ENCODE assay signal across 8 mouse cellular contexts in genomic region chr1:37996877-37997484, GRCm38 (mm10). TPM values are rescaled to one million over a fixed set of nuclear protein-coding genes. Genes with fewer than 3 reads are reported as not detected.
DNase-seq lines count a peak whose midpoint lies in the region; ATAC-seq and TF ChIP-seq lines count a peak whose summit lies in the region.

No protein-coding gene starts in this region.

- TF ChIP-seq CTCF in liver, embryonic 14.5 days (IDR thresholded peaks at IDR 0.05; ENCODE audit: low read depth): no peak; the same call in 1 of the 2 replicates
- no peak for TF ChIP-seq CTCF in stomach, postnatal 0 days (IDR thresholded peaks at IDR 0.05; ENCODE audit: low read depth)

- peaks cover 41% of the 10 kb centered on the region for H3K36me3 ChIP-seq in forebrain, embryonic 10.5 days (replicated peaks)
- H3K36me3 ChIP-seq in heart, embryonic 15.5 days: peaks cover 30% of the 10 kb centered on the region
- H3K36me3 ChIP-seq in liver, embryonic 14.5 days (replicated peaks; ENCODE audit: control insufficient read depth, insufficient read depth, low read depth): peaks cover 36% of the 10 kb centered on the region
- H3K36me3 ChIP-seq in neural tube, embryonic 11.5 days (ENCODE audit: control insufficient read depth, insufficient read depth, low read length): peaks cover 9% of the 10 kb centered on the region
- peaks cover 19% of the 10 kb centered on the region; the same call in 1 of the 2 replicates for H3K36me3 ChIP-seq in stomach, postnatal 0 days (ENCODE audit: control insufficient read depth, insufficient read depth, low read length)

- no peaks in the 10 kb centered on the region for H3K27me3 ChIP-seq in forebrain, embryonic 10.5 days (ENCODE audit: poor library complexity, severe bottlenecking)
- no peaks in the 10 kb centered on the region for H3K27me3 ChIP-seq in heart, embryonic 15.5 days
- H3K27me3 ChIP-seq in liver, embryonic 14.5 days (ENCODE audit: control insufficient read depth, insufficient read depth, low read length): no peaks in the 10 kb centered on the region
- no peaks in the 10 kb centered on the region for H3K27me3 ChIP-seq in neural tube, embryonic 11.5 days (ENCODE audit: control insufficient read depth, insufficient read depth, low read length)
- H3K27me3 ChIP-seq in stomach, postnatal 0 days (ENCODE audit: control insufficient read depth, insufficient read depth, low read length): no peaks in the 10 kb centered on the region

- peak; percentile 95 for ATAC-seq in heart, embryonic 15.5 days (replicated peaks; ENCODE audit: insufficient number of reproducible peaks, insufficient read depth, low FRiP score, low read depth)
- peak; percentile 85 for ATAC-seq in liver, embryonic 14.5 days (ENCODE audit: insufficient read depth)
- peak; percentile 96 for ATAC-seq in neural tube, embryonic 11.5 days (ENCODE audit: insufficient read depth, low FRiP score, low TSS enrichment)
- ATAC-seq in stomach, postnatal 0 days (ENCODE audit: low FRiP score, low TSS enrichment): peak; percentile 97

- H3K9me3 ChIP-seq in forebrain, embryonic 10.5 days: no peaks in the 10 kb centered on the region
- no peaks in the 10 kb centered on the region for H3K9me3 ChIP-seq in heart, embryonic 15.5 days (replicated peaks)
- no peaks in the 10 kb centered on the region for H3K9me3 ChIP-seq in liver, embryonic 14.5 days (ENCODE audit: control insufficient read depth, low read length)
- H3K9me3 ChIP-seq in neural tube, embryonic 11.5 days (ENCODE audit: control insufficient read depth, low read length): no peaks in the 10 kb centered on the region
- no peaks in the 10 kb centered on the region for H3K9me3 ChIP-seq in stomach, postnatal 0 days (ENCODE audit: control insufficient read depth, low read length)

- peaks cover 18% of the 10 kb centered on the region for H3K4me1 ChIP-seq in forebrain, embryonic 10.5 days
- peaks cover 20% of the 10 kb centered on the region for H3K4me1 ChIP-seq in heart, embryonic 15.5 days (replicated peaks)
- peaks cover 19 to 29% of the 10 kb centered on the region in 2 experiments for H3K4me1 ChIP-seq in liver, embryonic 14.5 days (replicated peaks; ENCODE audit: control insufficient read depth in 2 of 2, insufficient read depth in 2 of 2, low read length in 1 of 2)
- peaks cover 8% of the 10 kb centered on the region for H3K4me1 ChIP-seq in neural tube, embryonic 11.5 days (ENCODE audit: control insufficient read depth, insufficient read depth, low read length)
- no peaks in the 10 kb centered on the region; the same call in 1 of the 2 replicates for H3K4me1 ChIP-seq in stomach, postnatal 0 days (replicated peaks; ENCODE audit: control insufficient read depth, insufficient read depth)

- peak; percentile 39 for TF ChIP-seq EP300 in liver, embryonic 14.5 days (IDR thresholded peaks at IDR 0.05; ENCODE audit: low read depth)
- peak; percentile 93 for TF ChIP-seq EP300 in stomach, postnatal 0 days (optimal IDR thresholded peaks at IDR 0.05)

- peak overlapping the region; percentile 96 for H3K4me3 ChIP-seq in forebrain, embryonic 10.5 days
- peak overlapping the region; percentile 97 for H3K4me3 ChIP-seq in heart, embryonic 15.5 days
- peak overlapping the region; percentile 88 to 94 for H3K4me3 ChIP-seq in liver, embryonic 14.5 days (ENCODE audit: insufficient read depth in 1 of 2, low read depth in 2 of 2, low read length in 2 of 2)
- peak overlapping the region; percentile 95 for H3K4me3 ChIP-seq in neural tube, embryonic 11.5 days (ENCODE audit: low read depth, low read length)
- peak overlapping the region; percentile 91 for H3K4me3 ChIP-seq in stomach, postnatal 0 days (ENCODE audit: low read depth, low read length)

- WGBS in forebrain, embryonic 10.5 days: under 1% methylated on average over 42 of the region's 42 CpGs
- WGBS in heart, embryonic 15.5 days: under 1% methylated on average over 42 of the region's 42 CpGs
- WGBS in liver, embryonic 14.5 days (ENCODE audit: insufficient replicate concordance): under 1% methylated on average over 42 of the region's 42 CpGs
- WGBS in neural tube, embryonic 11.5 days: under 1% methylated on average over 42 of the region's 42 CpGs
- WGBS in stomach, postnatal 0 days: under 1% methylated on average over 42 of the region's 42 CpGs

- H3K27ac ChIP-seq in forebrain, embryonic 10.5 days: peak overlapping the region; percentile 96
- peak overlapping the region; percentile 95 for H3K27ac ChIP-seq in heart, embryonic 15.5 days
- H3K27ac ChIP-seq in liver, embryonic 14.5 days: peak overlapping the region; percentile 87
- peak overlapping the region; percentile 83 for H3K27ac ChIP-seq in neural tube, embryonic 11.5 days (ENCODE audit: low read depth, low read length)
- peak overlapping the region; percentile 93 for H3K27ac ChIP-seq in stomach, postnatal 0 days (replicated peaks)

- peak overlapping the region; percentile 96 for H3K9ac ChIP-seq in heart, embryonic 15.5 days
- H3K9ac ChIP-seq in liver, embryonic 14.5 days (replicated peaks): peak overlapping the region; percentile 94
- peak overlapping the region; percentile 91 for H3K9ac ChIP-seq in neural tube, embryonic 11.5 days (ENCODE audit: low read length)
- H3K9ac ChIP-seq in stomach, postnatal 0 days (ENCODE audit: low read length): peak overlapping the region; percentile 94

- peak overlapping the region; percentile 91 for H3K4me2 ChIP-seq in heart, embryonic 15.5 days
- peak overlapping the region; percentile 87 for H3K4me2 ChIP-seq in liver, embryonic 14.5 days (ENCODE audit: low read depth)
- H3K4me2 ChIP-seq in neural tube, embryonic 11.5 days (ENCODE audit: low read depth): peak overlapping the region; percentile 52
- peak overlapping the region; percentile 73 for H3K4me2 ChIP-seq in stomach, postnatal 0 days (replicated peaks; ENCODE audit: low read depth)

- peak; percentile 96 to 98 for DNase-seq in CD8-positive naive resting alpha-beta T cell, adult 2 months (ENCODE audit: low read depth in 2 of 2, low spot score in 2 of 2)
- DNase-seq in c-Kit-positive CD71-negative TER-119-negative erythroid progenitor cells, embryonic 14.5 days (ENCODE audit: low read depth): peak; percentile 98
- peak; percentile 97 for DNase-seq in forebrain, embryonic 10.5 days (ENCODE audit: extremely low spot score, low spot score)
- peak; percentile 98 to 99 for DNase-seq in kidney, postnatal 25 days
- peak; percentile 99 for DNase-seq in liver, embryonic 14.5 days (ENCODE audit: low read depth in 3 of 3, low spot score in 3 of 3)
- DNase-seq in neural tube, embryonic 11.5 days (ENCODE audit: low spot score): peak; percentile 98
- peak; percentile 98 for DNase-seq in stomach, postnatal 0 days (ENCODE audit: low spot score)

RNA-seq across cellular contexts. Expression of gene Txndc9, which starts 0.7 kb away (rescaled TPM):
- 134 and 140 TPM in 2 replicates for polyA plus RNA-seq in forebrain, embryonic 10.5 days (2016; fragmentation: Nextera tagmentation; extraction: Ambion mirVana)
- polyA plus RNA-seq in heart, embryonic 15.5 days (2015; fragmentation: Nextera tagmentation; extraction: Ambion mirVana): 100 and 103 TPM in 2 replicates
- 9.7 and 20.5 TPM in 2 replicates for polyA plus RNA-seq in liver, embryonic 14.5 days (2012; rRNA removed)
- 59.1 and 65.9 TPM in 2 replicates for polyA plus RNA-seq in liver, embryonic 14.5 days (2014; fragmentation: Nextera tagmentation; extraction: Ambion mirVana)
- 158 and 164 TPM in 2 replicates for polyA plus RNA-seq in neural tube, embryonic 11.5 days (2014; fragmentation: Nextera tagmentation; extraction: Ambion mirVana)
- 116 and 119 TPM in 2 replicates for polyA plus RNA-seq in stomach, postnatal 0 days (2015; fragmentation: Nextera tagmentation; extraction: Ambion mirVana)

RNA-seq across cellular contexts. Expression of gene Eif5b, which starts 0.8 kb away (rescaled TPM):
- 28.4 and 28.5 TPM in 2 replicates for polyA plus RNA-seq in forebrain, embryonic 10.5 days (2016; fragmentation: Nextera tagmentation; extraction: Ambion mirVana)
- 16.8 and 18.7 TPM in 2 replicates for polyA plus RNA-seq in heart, embryonic 15.5 days (2015; fragmentation: Nextera tagmentation; extraction: Ambion mirVana)
- 16.8 and 23.9 TPM in 2 replicates for polyA plus RNA-seq in liver, embryonic 14.5 days (2012; rRNA removed)
- 14.0 and 16.2 TPM in 2 replicates for polyA plus RNA-seq in liver, embryonic 14.5 days (2014; fragmentation: Nextera tagmentation; extraction: Ambion mirVana)
- polyA plus RNA-seq in neural tube, embryonic 11.5 days (2014; fragmentation: Nextera tagmentation; extraction: Ambion mirVana): 26.9 and 28.9 TPM in 2 replicates
- 15.6 and 17.7 TPM in 2 replicates for polyA plus RNA-seq in stomach, postnatal 0 days (2015; fragmentation: Nextera tagmentation; extraction: Ambion mirVana)

RNA-seq across cellular contexts. Expression of gene Lyg1, which starts 39.4 kb away (rescaled TPM):
- polyA plus RNA-seq in forebrain, embryonic 10.5 days (2016; fragmentation: Nextera tagmentation; extraction: Ambion mirVana): not detected in 2 replicates
- polyA plus RNA-seq in heart, embryonic 15.5 days (2015; fragmentation: Nextera tagmentation; extraction: Ambion mirVana): not detected in 2 replicates
- not detected in 2 replicates for polyA plus RNA-seq in liver, embryonic 14.5 days (2012; rRNA removed)
- polyA plus RNA-seq in liver, embryonic 14.5 days (2014; fragmentation: Nextera tagmentation; extraction: Ambion mirVana): not detected in 2 replicates
- not detected in 2 replicates for polyA plus RNA-seq in neural tube, embryonic 11.5 days (2014; fragmentation: Nextera tagmentation; extraction: Ambion mirVana)
- polyA plus RNA-seq in stomach, postnatal 0 days (2015; fragmentation: Nextera tagmentation; extraction: Ambion mirVana): 298 and 319 TPM in 2 replicates

Comparison
In these comparisons a context has a peak if more than half of its experiments do, and no peak if none do; other contexts are left out.
1. Peak in every context shown above with its lines: DNase-seq, ATAC-seq, H3K4me3 ChIP-seq and H3K27ac ChIP-seq.
2. RNA of gene Lyg1, which starts 39.4 kb away (polyA plus RNA-seq): 298 to 319 TPM in stomach, postnatal 0 days; not detected in forebrain, embryonic 10.5 days, not detected in heart, embryonic 15.5 days, not detected in liver, embryonic 14.5 days and not detected in neural tube, embryonic 11.5 days; every median in the first group is over 100 times any median in the second.